Mouse (Mus musculus) olfactory bulb, adult 2 months (tissue): ENCODE measurements around the gene Rcbtb2.

ENCODE experiments used
- CTCF ChIP-seq: fragments of 200-500 bp; IDR thresholded peaks from 2 replicates; pipeline ENCODE4 v1.5.1; 2012; ENCODE audit warnings: low read depth, mild to moderate bottlenecking, low read length, moderate library complexity; ENCODE audit not compliant: insufficient read depth
- POLR2A ChIP-seq: fragments of 200-500 bp; IDR thresholded peaks from 2 replicates; pipeline ENCODE4 v1.6.1; 2012; ENCODE audit warnings: mild to moderate bottlenecking, low read depth, low read length, moderate library complexity; ENCODE audit not compliant: insufficient read depth

- TF ChIP-seq POLR2A (no peak), CTCF (no peak)
Measured at GRCm38 (mm10) chr14:73168605-73169004, 45.8 kb downstream of the Rcbtb2 start.
